ENCODE assay signal across 8 mouse cellular contexts in genomic region chr16:43889208-43890004, GRCm38 (mm10). TPM values are rescaled to one million over a fixed set of nuclear protein-coding genes. Genes with fewer than 3 reads are reported as not detected.
DNase-seq lines count a peak whose midpoint lies in the region; ATAC-seq and TF ChIP-seq lines count a peak whose summit lies in the region.

TSS of gene Ccdc191 (plus strand) at chr16:43889800.

- peak within 1 kb of the TSS; percentile 82 for H3K4me2 ChIP-seq in forebrain, embryonic 15.5 days (replicated peaks)

- no peaks in the 10 kb centered on the region for H3K27me3 ChIP-seq in forebrain, embryonic 15.5 days

- H3K9ac ChIP-seq in ES-E14 (ENCODE audit: insufficient read depth, low read depth, low read length, poor library complexity, severe bottlenecking) = peak within 1 kb of the TSS; percentile 81
- peak within 1 kb of the TSS; percentile 82 for H3K9ac ChIP-seq in forebrain, embryonic 15.5 days (replicated peaks)

- no peaks in the 10 kb centered on the region for H3K9me3 ChIP-seq in ES-E14 (ENCODE audit: control insufficient read depth, insufficient read depth, low read depth, low read length)
- H3K9me3 ChIP-seq in forebrain, embryonic 15.5 days = no peaks in the 10 kb centered on the region

- peak; percentile 99 for DNase-seq in ES-E14 (ENCODE audit: low read depth, low spot score)
- peak; percentile 100 for DNase-seq in cerebellum, adult 11-12 months
- DNase-seq in heart, postnatal 25 days (ENCODE audit: low spot score) = peak; percentile 99
- DNase-seq in layer of hippocampus, adult 18-20 months (ENCODE audit: low spot score in 2 of 2) = peak; percentile 100
- DNase-seq in lung, adult 2 months = peak; percentile 99
- peak; percentile 97 to 99 for DNase-seq in thymus, adult 18-20 months

- peak within 1 kb of the TSS; percentile 15; the same call in 1 of the 2 replicates for H3K27ac ChIP-seq in ES-E14 (ENCODE audit: insufficient read depth, low read depth, low read length, poor library complexity, severe bottlenecking)
- peak within 1 kb of the TSS; percentile 84 for H3K27ac ChIP-seq in forebrain, embryonic 15.5 days (replicated peaks)

- TF ChIP-seq CTCF in lung, adult 2 months (IDR thresholded peaks at IDR 0.05; ENCODE audit: insufficient read depth, low read length) = no peak

- under 1% methylated on average over 32 of the region's 33 CpGs for WGBS in forebrain, embryonic 15.5 days
- WGBS in lung, adult 2 months = under 1% methylated on average over 32 of the region's 33 CpGs

- in situ Hi-C loops in ES-E14 (cut with MboI; ENCODE audit: low sequenced_read_pairs in 2 of 2, unreplicated experiment in 2 of 2) = no loop called here

- H3K4me1 ChIP-seq in ES-E14 (ENCODE audit: control insufficient read depth in 2 of 2, insufficient read depth in 2 of 2, low read length in 2 of 2, poor library complexity in 1 of 2) = no peaks in the 10 kb centered on the region
- H3K4me1 ChIP-seq in forebrain, embryonic 15.5 days = peaks cover 20% of the 10 kb centered on the region
- peaks cover 4% of the 10 kb centered on the region; the same call in 1 of the 2 replicates for H3K4me1 ChIP-seq in lung, adult 2 months (ENCODE audit: control insufficient read depth, insufficient read depth, low read length)

- peak within 1 kb of the TSS; percentile 78 to 80 for H3K4me3 ChIP-seq in ES-E14 (ENCODE audit: insufficient read depth in 1 of 2, low read depth in 1 of 2, low read length in 2 of 2, poor library complexity in 1 of 2, severe bottlenecking in 1 of 2)
- H3K4me3 ChIP-seq in forebrain, embryonic 15.5 days = peak within 1 kb of the TSS; percentile 91
- peak within 1 kb of the TSS; percentile 82 for H3K4me3 ChIP-seq in lung, adult 2 months (replicated peaks; ENCODE audit: extremely low read depth, low read depth, low read length)

- H3K36me3 ChIP-seq in ES-E14 (ENCODE audit: control insufficient read depth, insufficient read depth, low read length, poor library complexity, severe bottlenecking) = no peaks in the 10 kb centered on the region
- no peaks in the 10 kb centered on the region for H3K36me3 ChIP-seq in forebrain, embryonic 15.5 days

- intact Hi-C loops in heart, postnatal 25 days (cut with DNase I) = loop anchor here (10.0 kb wide), 1 partner anchor 245 kb away; the partner anchor contains the start of genes Atp6v1a and Naa50

- peak; percentile 100 for ATAC-seq in forebrain, embryonic 15.5 days (replicated peaks)
- peak; percentile 99 for ATAC-seq in neutrophil, adult 5-6 weeks (ENCODE audit: extremely low read depth, insufficient number of reproducible peaks, low FRiP score, poor library complexity, severe bottlenecking)

- TF ChIP-seq POLR2A in lung, adult 2 months (IDR thresholded peaks at IDR 0.05; ENCODE audit: borderline replicate concordance, extremely low read depth, low read depth, low read length) = peak; percentile 78

TF ChIP-seq in ES-E14, 5 proteins besides CTCF, POLR2A, EP300 and RAD21:
- TF ChIP-seq HCFC1 (IDR thresholded peaks at IDR 0.05; ENCODE audit: borderline replicate concordance, insufficient read depth, low read length) (peak; percentile 98), ZNF384 (IDR thresholded peaks at IDR 0.05; ENCODE audit: low read depth, low read length) (peak; percentile 81), ZC3H11A (IDR thresholded peaks at IDR 0.05; ENCODE audit: borderline replicate concordance, low read depth, low read length) (no peak)
TF ChIP-seq in ES-E14: peak in this region for 2.

RNA-seq across cellular contexts. Expression of gene Ccdc191, which starts in this region (rescaled TPM):
- total RNA-seq in ES-E14 (2012; rRNA removed) = 12.2 and 13.8 TPM in 2 replicates
- 9.4 and 12.2 TPM in 2 replicates for polyA plus RNA-seq in forebrain, embryonic 15.5 days (2015; fragmentation: Nextera tagmentation; extraction: Ambion mirVana)
- total RNA-seq in heart, postnatal 25 days (2021) = 1 to 10 TPM; 2.2 to 3.3 TPM
- 1 to 10 TPM; 3.2 to 3.6 TPM for total RNA-seq in layer of hippocampus, adult 18-20 months (2021)
- 2.0 and 2.1 TPM in 2 replicates for polyA plus RNA-seq in lung, adult 2 months (2012; rRNA removed)
- total RNA-seq in neutrophil, adult 5-6 weeks (2017) = 8.3 and 12.4 TPM in 2 replicates

Comparison
In these comparisons a context has a peak if more than half of its experiments do, and no peak if none do; other contexts are left out.
1. Peak in every context shown above with its lines: DNase-seq, ATAC-seq, H3K4me3 ChIP-seq and H3K27ac ChIP-seq.